Mouse (Mus musculus): ENCODE results near the gene Cacna1c. TPM values are rescaled to one million over a fixed set of nuclear protein-coding genes. Genes with fewer than 3 reads are reported as not detected.
A peak's percentile ranks its signal among the peaks of the same experiment; 100 is the strongest.

Cacna1c gene
- total RNA-seq, 2 experiments from 2014 or later: 86.4 to 90.0 TPM

GRCm38 (mm10) chr6:118867384-118867783 is 328.8 kb downstream of the Cacna1c start:
- Histone ChIP-seq H3K4me3 (no peak overlapping the region), H3K27ac (peak overlapping the region; percentile 36; the same call in 1 of the 2 replicates)
- DNase-seq (ENCODE audit: low spot score in 2 of 2): no peak
- no peak for TF ChIP-seq CTCF (conservative IDR thresholded peaks at IDR 0.05)

- H3K4me3 ChIP-seq: no peak overlapping the region
- no peak for TF ChIP-seq CTCF (conservative IDR thresholded peaks at IDR 0.05)
- DNase-seq (ENCODE audit: low spot score in 2 of 2): no peak
- H3K27ac ChIP-seq: peak overlapping the region; percentile 36; the same call in 1 of the 2 replicates
These were observed 329.3 kb downstream of the Cacna1c start for GRCm38 (mm10) chr6:118866889-118867288.

- Histone ChIP-seq H3K27ac (no peak overlapping the region), H3K4me3 (no peak overlapping the region)
- no peak for DNase-seq (ENCODE audit: low spot score in 2 of 2)
- no peak for TF ChIP-seq CTCF (conservative IDR thresholded peaks at IDR 0.05)
These were observed 330.3 kb downstream of the Cacna1c start for GRCm38 (mm10) chr6:118865777-118866380.

- Histone ChIP-seq H3K4me3 (no peak overlapping the region), H3K27ac (no peak overlapping the region)
- DNase-seq (ENCODE audit: low spot score in 2 of 2): no peak
- no peak for TF ChIP-seq CTCF (conservative IDR thresholded peaks at IDR 0.05)
These were observed 331.3 kb downstream of the Cacna1c start for GRCm38 (mm10) chr6:118864696-118865620.

DNA sequence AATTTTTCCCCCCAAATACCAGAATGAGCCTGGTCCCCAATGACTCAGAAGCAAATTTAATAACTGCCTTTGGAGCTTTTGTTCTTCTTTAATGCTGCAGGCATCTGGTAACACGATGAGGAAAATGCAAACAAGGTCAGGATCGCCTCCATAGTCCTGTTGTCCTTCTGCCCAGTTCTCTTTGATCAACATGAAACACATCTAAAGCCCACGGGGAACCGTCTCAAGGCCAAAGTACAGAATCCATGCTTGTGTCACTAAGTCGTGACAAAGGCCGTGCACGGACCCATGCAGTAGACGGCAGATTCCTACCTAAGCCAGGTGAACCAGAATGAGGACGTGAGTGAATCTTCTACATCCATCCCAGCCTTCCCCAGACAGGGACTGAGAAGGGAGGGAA is 333.5 kb downstream of the Cacna1c start:
- DNase-seq (ENCODE audit: low spot score in 2 of 2): no peak
- no peak for TF ChIP-seq CTCF (conservative IDR thresholded peaks at IDR 0.05)
- H3K27ac ChIP-seq: no peak overlapping the region
- no peak overlapping the region for H3K4me3 ChIP-seq

GRCm38 (mm10) chr6:118862091-118862490 is 334.1 kb downstream of the Cacna1c start:
- no peak for TF ChIP-seq CTCF (conservative IDR thresholded peaks at IDR 0.05)
- no peak overlapping the region for H3K4me3 ChIP-seq
- H3K27ac ChIP-seq: no peak overlapping the region
- no peak for DNase-seq (ENCODE audit: low spot score in 2 of 2)

- no peak for DNase-seq (ENCODE audit: low spot score in 2 of 2)
- Histone ChIP-seq H3K4me3 (no peak overlapping the region), H3K27ac (0 out of 2 replicates have a peak overlapping the region, but pooled peaks have one; percentile 29)
- no peak for TF ChIP-seq CTCF (conservative IDR thresholded peaks at IDR 0.05)
These were observed 337.8 kb downstream of the Cacna1c start for GRCm38 (mm10) chr6:118858431-118858830.

DNA sequence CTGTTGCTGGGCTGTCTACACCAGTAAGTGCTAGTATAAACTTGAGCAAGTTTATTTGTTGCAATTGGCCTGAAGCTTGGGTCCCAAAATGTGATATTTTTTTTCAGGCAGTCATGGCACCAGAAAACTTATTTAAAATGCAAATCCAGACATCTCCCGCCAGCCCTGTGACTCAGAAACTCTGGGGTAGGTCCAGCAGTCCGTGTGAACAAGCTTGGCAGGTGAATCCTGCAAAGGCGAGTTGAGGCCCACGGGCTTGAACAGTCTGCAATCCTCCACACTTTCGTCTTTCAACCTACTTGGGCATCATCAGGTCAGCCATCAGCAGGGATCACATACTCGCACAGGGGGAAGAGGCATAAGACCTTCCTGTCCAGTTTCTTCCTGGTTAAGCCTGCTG is 344.1 kb downstream of the Cacna1c start:
- no peak for DNase-seq (ENCODE audit: low spot score in 2 of 2)
- TF ChIP-seq CTCF (conservative IDR thresholded peaks at IDR 0.05): no peak
- Histone ChIP-seq H3K27ac (peak overlapping the region; percentile 88), H3K4me3 (no peak overlapping the region)

- DNase-seq (ENCODE audit: low spot score in 2 of 2): peak; percentile 82 to 89
- peak overlapping the region; percentile 88 for H3K27ac ChIP-seq
These were observed 345.1 kb downstream of the Cacna1c start for GRCm38 (mm10) chr6:118851086-118851485.

GRCm38 (mm10) chr6:118848640-118849039 is 347.6 kb downstream of the Cacna1c start:
- peak overlapping the region; percentile 88; the same call in 1 of the 2 replicates for H3K27ac ChIP-seq
- TF ChIP-seq CTCF (conservative IDR thresholded peaks at IDR 0.05): peak; percentile 49
- H3K4me3 ChIP-seq: no peak overlapping the region
- DNase-seq (ENCODE audit: low spot score in 2 of 2): no peak

More at GRCm38 (mm10) chr6:118851086-118851485, 345.1 kb downstream of the Cacna1c start:
- no peak overlapping the region for H3K4me3 ChIP-seq
- no peak for TF ChIP-seq CTCF (conservative IDR thresholded peaks at IDR 0.05)

DNA sequence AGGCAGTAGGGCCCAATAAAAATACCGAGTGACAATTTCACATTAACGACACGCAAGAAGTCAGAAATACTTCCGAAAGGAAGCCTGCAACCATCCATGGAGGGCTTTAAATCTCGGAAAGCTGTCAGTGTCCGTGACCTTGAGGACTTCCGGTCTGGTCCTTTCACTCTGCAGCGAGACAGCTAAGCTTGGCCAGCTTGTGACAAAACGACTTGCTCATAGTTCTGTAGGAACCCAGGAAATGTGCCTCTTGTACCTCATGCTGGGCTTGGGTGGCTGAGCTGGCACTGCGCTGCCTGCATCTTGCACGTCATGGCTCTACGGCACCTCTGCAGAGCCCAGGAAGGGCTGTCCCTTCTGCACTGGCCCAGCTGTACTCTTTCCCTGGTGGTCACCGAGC is 348.5 kb downstream of the Cacna1c start:
- no peak for TF ChIP-seq CTCF (conservative IDR thresholded peaks at IDR 0.05)
- no peak for DNase-seq (ENCODE audit: low spot score in 2 of 2)
- H3K4me3 ChIP-seq: no peak overlapping the region
- peak overlapping the region; percentile 88 for H3K27ac ChIP-seq

- DNase-seq (ENCODE audit: low spot score in 2 of 2): peak; percentile 53 to 60
- Histone ChIP-seq H3K27ac (peak overlapping the region; percentile 88), H3K4me3 (no peak overlapping the region)
- no peak; the same call in 1 of the 2 replicates for TF ChIP-seq CTCF (conservative IDR thresholded peaks at IDR 0.05)
These were observed 350.4 kb downstream of the Cacna1c start for GRCm38 (mm10) chr6:118845829-118846228.

- no peak for DNase-seq (ENCODE audit: low spot score in 2 of 2)
- H3K27ac ChIP-seq: peak overlapping the region; percentile 76
- H3K4me3 ChIP-seq: no peak overlapping the region
- no peak for TF ChIP-seq CTCF (conservative IDR thresholded peaks at IDR 0.05)
These were observed 351.0 kb downstream of the Cacna1c start for GRCm38 (mm10) chr6:118845180-118845579.

All from layer of hippocampus, adult 2 months (tissue).